Mouse (Mus musculus): ENCODE results near the gene Mfsd12. TPM values are rescaled to one million over a fixed set of nuclear protein-coding genes. Genes with fewer than 3 reads are reported as not detected.
A peak's percentile ranks its signal among the peaks of the same experiment; 100 is the strongest.

The Mfsd12 gene
- total and polyA plus RNA-seq, 3 experiments = 5.2 to 9.5 (median 7.4) TPM

- TF ChIP-seq ZMIZ1 (IDR thresholded peaks at IDR 0.05; ENCODE audit: low read depth, low read length) = no peak
Measured at GRCm38 (mm10) chr10:81356991-81357844, at the start of gene Mfsd12 (continued).

- TF ChIP-seq ZMIZ1 (IDR thresholded peaks at IDR 0.05; ENCODE audit: low read depth, low read length) (no peak), SMC3 (IDR thresholded peaks at IDR 0.05; ENCODE audit: low read depth, low read length) (no peak), TBP (conservative IDR thresholded peaks at IDR 0.05; ENCODE audit: low read depth, low read length) (no peak), NRF1 (IDR thresholded peaks at IDR 0.05; ENCODE audit: low read depth, low read length) (no peak)
- peaks cover 87 to 96% of the 10 kb centered on the region in 2 experiments for H3K36me3 ChIP-seq (replicated peaks in 1 of 2; ENCODE audit: control insufficient read depth in 1 of 2, insufficient read depth in 1 of 2, low read length in 1 of 2)
- H3K79me2 ChIP-seq (replicated peaks; ENCODE audit: control insufficient read depth, extremely low read depth, insufficient read depth, poor library complexity, severe bottlenecking) = no peaks in the 10 kb centered on the region
Measured at GRCm38 (mm10) chr10:81309571-81309970, 47.7 kb upstream of the Mfsd12 start.

GRCm38 (mm10) chr10:81313581-81313980 lies 43.7 kb upstream of the Mfsd12 start:
- Histone ChIP-seq H3K4me2 (ENCODE audit: insufficient read depth, low read depth, poor library complexity, severe bottlenecking) (no peak overlapping the region), H3K4me1 (ENCODE audit: control insufficient read depth in 1 of 2, insufficient read depth in 2 of 2) (peaks cover under 1 to 25% of the 10 kb centered on the region in 2 experiments; a peak in 2 of 4 replicates), H3K36me3 (replicated peaks in 1 of 2; ENCODE audit: control insufficient read depth in 1 of 2, insufficient read depth in 1 of 2, low read length in 1 of 2) (peaks cover 87 to 100% of the 10 kb centered on the region in 2 experiments), H3K27ac (ENCODE audit: insufficient read depth, low read depth) (no peak overlapping the region), H3K27me3 (replicated peaks) (no peaks in the 10 kb centered on the region), H3K9me3 (replicated peaks; ENCODE audit: low read length) (no peaks in the 10 kb centered on the region), H3K9ac (ENCODE audit: insufficient read depth, low read depth) (no peak overlapping the region), H3K79me2 (replicated peaks; ENCODE audit: control insufficient read depth, extremely low read depth, insufficient read depth, poor library complexity, severe bottlenecking) (no peaks in the 10 kb centered on the region), H3K4me3 (replicated peaks in 1 of 3; ENCODE audit: low read depth in 2 of 3, low read length in 2 of 3, poor library complexity in 1 of 3) (no peak overlapping the region)
- in situ Hi-C loops (cut with MboI; ENCODE audit: low pct_ligation_motif_present, low pct_unique_long_range_greater_than_20kb, low sequenced_read_pairs) (no loop called here), dilution Hi-C loops (cut with MboI; ENCODE audit: extremely low pct_ligation_motif_present, extremely low pct_unique_long_range_greater_than_20kb, low sequenced_read_pairs) (no loop called here)
- TF ChIP-seq MYC (IDR thresholded peaks at IDR 0.05; ENCODE audit: low read depth, low read length) (no peak), E2F4 (IDR thresholded peaks at IDR 0.05; ENCODE audit: insufficient replicate concordance, low read depth, low read length) (no peak), ZNF384 (IDR thresholded peaks at IDR 0.05; ENCODE audit: low read depth, low read length) (no peak), MAFK (IDR thresholded peaks at IDR 0.05; ENCODE audit: insufficient replicate concordance, low read length) (no peak), CTCF (conservative IDR thresholded peaks at IDR 0.05 in 1 of 2, IDR thresholded peaks at IDR 0.05 in 1 of 2; ENCODE audit: low read depth in 2 of 2, low read length in 2 of 2) (no peak), POLR2A (IDR thresholded peaks at IDR 0.05; ENCODE audit: low read depth, low read length) (no peak), GABPA (IDR thresholded peaks at IDR 0.05; ENCODE audit: insufficient replicate concordance, low read depth, low read length) (no peak)
- DNase-seq (ENCODE audit: extremely low read depth) = no peak

More at GRCm38 (mm10) chr10:81309571-81309970, 47.7 kb upstream of the Mfsd12 start:
- H3K4me1 ChIP-seq (ENCODE audit: control insufficient read depth in 1 of 2, insufficient read depth in 2 of 2) = peaks cover 0 to 45% of the 10 kb centered on the region in 2 experiments; a peak in 2 of 4 replicates
- dilution Hi-C loops (cut with MboI; ENCODE audit: extremely low pct_ligation_motif_present, extremely low pct_unique_long_range_greater_than_20kb, low sequenced_read_pairs) (no loop called here), in situ Hi-C loops (cut with MboI; ENCODE audit: low pct_ligation_motif_present, low pct_unique_long_range_greater_than_20kb, low sequenced_read_pairs) (no loop called here)
- H3K27ac ChIP-seq (ENCODE audit: insufficient read depth, low read depth) = no peak overlapping the region
- H3K4me2 ChIP-seq (ENCODE audit: insufficient read depth, low read depth, poor library complexity, severe bottlenecking) = no peak overlapping the region
- no peaks in the 10 kb centered on the region for H3K27me3 ChIP-seq (replicated peaks)
- no peaks in the 10 kb centered on the region for H3K9me3 ChIP-seq (replicated peaks; ENCODE audit: low read length)
- DNase-seq (ENCODE audit: extremely low read depth) = peak; percentile 72
- H3K4me3 ChIP-seq (replicated peaks in 1 of 3; ENCODE audit: low read depth in 2 of 3, low read length in 2 of 3, poor library complexity in 1 of 3) = no peak overlapping the region
- no peak overlapping the region for H3K9ac ChIP-seq (ENCODE audit: insufficient read depth, low read depth)
